Mouse (Mus musculus) CH12.LX (cell line): ENCODE data around the gene Tmbim4. TPM values are rescaled to one million over a fixed set of nuclear protein-coding genes. Genes with fewer than 3 reads are reported as not detected.

Experiments
- DNase-seq: peaks from one replicate; pipeline ENCODE4 v3.0.0-alpha.2; 2013; ENCODE audit errors: extremely low read depth
- H3K27ac ChIP-seq: 2 replicates; pipeline ENCODE4 v1.5.1; 2012; ENCODE audit warnings: low read depth, mild to moderate bottlenecking, control low read depth, moderate library complexity; ENCODE audit not compliant: insufficient read depth
- H3K27me3 ChIP-seq: replicated peaks from 2 replicates; pipeline ENCODE3; 2012; ENCODE audit warnings: inconsistent platforms
- H3K36me3 ChIP-seq, 2 experiments: replicated peaks in 1 of 2; 2 replicates each; pipeline versions ENCODE3 to v1.6.1; 2012; ENCODE audit warnings: inconsistent platforms in 1 of 2, low read length in 1 of 2, mild to moderate bottlenecking in 1 of 2, mixed read lengths in 1 of 2, moderate library complexity in 1 of 2; ENCODE audit not compliant: control insufficient read depth in 1 of 2, insufficient read depth in 1 of 2
- H3K4me1 ChIP-seq, 2 experiments: 2 replicates each; pipeline ENCODE4 v1.6.1; 2012; ENCODE audit warnings: inconsistent platforms in 1 of 2, moderate library complexity in 1 of 2; ENCODE audit not compliant: insufficient read depth in 2 of 2, control insufficient read depth in 1 of 2
- H3K4me2 ChIP-seq: 2 replicates; pipeline ENCODE4 v1.6.1; 2012; ENCODE audit warnings: low read depth, mild to moderate bottlenecking, control low read depth; ENCODE audit not compliant: poor library complexity, insufficient read depth, severe bottlenecking
- H3K4me3 ChIP-seq, 3 experiments: fragments of 150-350 bp in 1 of 3; sonication (generic) in 1 of 3; replicated peaks in 1 of 3; 2 replicates each; pipeline versions ENCODE3 to v1.5.1; 2011 to 2012; ENCODE audit warnings: low read depth in 2 of 3, low read length in 2 of 3, mild to moderate bottlenecking in 2 of 3, moderate library complexity in 2 of 3, control low read depth in 1 of 3, improper control_type of control experiment in 1 of 3, inconsistent platforms in 1 of 3, mixed read lengths in 1 of 3; ENCODE audit not compliant: poor library complexity in 1 of 3
- H3K79me2 ChIP-seq: replicated peaks from 2 replicates; pipeline ENCODE4 v1.6.1; 2012; ENCODE audit warnings: mild to moderate bottlenecking, moderate library complexity; ENCODE audit not compliant: control insufficient read depth, poor library complexity, insufficient read depth, severe bottlenecking; ENCODE audit errors: extremely low read depth
- H3K9ac ChIP-seq: 2 replicates; pipeline ENCODE4 v1.6.1; 2012; ENCODE audit warnings: low read depth, mild to moderate bottlenecking, control low read depth, moderate library complexity; ENCODE audit not compliant: insufficient read depth
- H3K9me3 ChIP-seq: replicated peaks from 2 replicates; pipeline ENCODE3; 2012; ENCODE audit warnings: low read length, inconsistent platforms, mixed read lengths
- CHD1 ChIP-seq: IDR thresholded peaks from 2 replicates; pipeline ENCODE4 v1.6.1; 2012; ENCODE audit warnings: low read depth, low read length, improper control_type of control experiment, inconsistent platforms
- CHD2 ChIP-seq: IDR thresholded peaks from 2 replicates; pipeline ENCODE4 v1.6.1; 2011; ENCODE audit warnings: low read length, improper control_type of control experiment
- ETS1 ChIP-seq: conservative IDR thresholded peaks from 2 replicates; pipeline ENCODE4 v1.6.1; 2012; ENCODE audit warnings: low read depth, mild to moderate bottlenecking, inconsistent platforms, low read length, improper control_type of control experiment, moderate library complexity
- GABPA ChIP-seq: IDR thresholded peaks from 2 replicates; pipeline ENCODE4 v1.6.1; 2012; ENCODE audit warnings: low read depth, low read length, improper control_type of control experiment, inconsistent platforms; ENCODE audit not compliant: insufficient replicate concordance
- HCFC1 ChIP-seq: IDR thresholded peaks from 2 replicates; pipeline ENCODE4 v1.6.1; 2012; ENCODE audit warnings: low read depth, mild to moderate bottlenecking, inconsistent platforms, low read length, improper control_type of control experiment
- JUND ChIP-seq: conservative IDR thresholded peaks from 2 replicates; pipeline ENCODE4 v1.6.1; 2011; ENCODE audit warnings: low read depth, low read length, improper control_type of control experiment
- KAT2A ChIP-seq: IDR thresholded peaks from 2 replicates; pipeline ENCODE4 v1.6.1; 2012; ENCODE audit warnings: low read length, improper control_type of control experiment, inconsistent platforms; ENCODE audit not compliant: insufficient replicate concordance
- MAX ChIP-seq: IDR thresholded peaks from 2 replicates; pipeline ENCODE4 v1.6.1; 2011; ENCODE audit warnings: low read length, improper control_type of control experiment
- MAZ ChIP-seq: IDR thresholded peaks from 2 replicates; pipeline ENCODE4 v1.6.1; 2012; ENCODE audit warnings: low read depth, mild to moderate bottlenecking, inconsistent platforms, low read length, improper control_type of control experiment, moderate library complexity
- MEF2A ChIP-seq: IDR thresholded peaks from 2 replicates; pipeline ENCODE4 v1.6.1; 2014; ENCODE audit warnings: low read depth, mild to moderate bottlenecking, inconsistent platforms, low read length, improper control_type of control experiment, borderline replicate concordance
- MYC ChIP-seq: IDR thresholded peaks from 2 replicates; pipeline ENCODE4 v1.6.1; 2011; ENCODE audit warnings: low read depth, mild to moderate bottlenecking, improper control_type of control experiment, low read length
- PAX5 ChIP-seq: IDR thresholded peaks from 2 replicates; pipeline ENCODE4 v1.6.1; 2012; ENCODE audit warnings: low read length, inconsistent platforms, mixed read lengths
- POLR2A ChIP-seq: IDR thresholded peaks from 2 replicates; pipeline ENCODE4 v1.6.1; 2011; ENCODE audit warnings: low read depth, mild to moderate bottlenecking, improper control_type of control experiment, low read length
- POLR2AphosphoS2 ChIP-seq: IDR thresholded peaks from 2 replicates; pipeline ENCODE4 v1.6.1; 2011; ENCODE audit warnings: low read depth, low read length, improper control_type of control experiment
- RAD21 ChIP-seq: IDR thresholded peaks from 2 replicates; pipeline ENCODE4 v1.6.1; 2011; ENCODE audit warnings: low read depth, mild to moderate bottlenecking, low read length, improper control_type of control experiment, moderate library complexity
- RCOR1 ChIP-seq: conservative IDR thresholded peaks from 2 replicates; pipeline ENCODE4 v1.6.1; 2012; ENCODE audit warnings: low read depth, mild to moderate bottlenecking, inconsistent platforms, low read length, improper control_type of control experiment
- SIN3A ChIP-seq: IDR thresholded peaks from 2 replicates; pipeline ENCODE4 v1.6.1; 2012; ENCODE audit warnings: low read length, improper control_type of control experiment, inconsistent platforms
- TCF12 ChIP-seq: IDR thresholded peaks from 2 replicates; pipeline ENCODE4 v1.6.1; 2014; ENCODE audit warnings: low read depth, mild to moderate bottlenecking, inconsistent platforms, low read length, improper control_type of control experiment
- UBTF ChIP-seq: IDR thresholded peaks from 2 replicates; pipeline ENCODE4 v1.6.1; 2012; ENCODE audit warnings: low read depth, mild to moderate bottlenecking, inconsistent platforms, low read length, improper control_type of control experiment, moderate library complexity
- ZC3H11A ChIP-seq: IDR thresholded peaks from 2 replicates; pipeline ENCODE4 v1.6.1; 2012; ENCODE audit warnings: low read depth, mild to moderate bottlenecking, inconsistent platforms, low read length, improper control_type of control experiment
- ZKSCAN1 ChIP-seq: IDR thresholded peaks from 2 replicates; pipeline ENCODE4 v1.6.1; 2012; ENCODE audit warnings: low read depth, inconsistent platforms, low read length, improper control_type of control experiment, borderline replicate concordance
- ZNF384 ChIP-seq: IDR thresholded peaks from 2 replicates; pipeline ENCODE4 v1.6.1; 2012; ENCODE audit warnings: low read depth, low read length, improper control_type of control experiment, inconsistent platforms
- dilution Hi-C: fragments of 300-500 bp; cut with MboI; formaldehyde crosslinking; loops from 2 replicates; pipeline ENCODE4 v1.14.3; 2020; ENCODE audit warnings: low sequenced_read_pairs; ENCODE audit not compliant: extremely low pct_unique_long_range_greater_than_20kb, extremely low pct_ligation_motif_present
- in situ Hi-C: fragments of 300-500 bp; cut with MboI; formaldehyde crosslinking; loops from 3 replicates; pipeline ENCODE4 v1.14.3; 2019; ENCODE audit warnings: low sequenced_read_pairs, low pct_ligation_motif_present, low pct_unique_long_range_greater_than_20kb, mixed read lengths
- polyA plus RNA-seq: library from polyadenylated mRNA; unstranded; fragments of >175 nt; gene quantifications from 2 replicates; pipeline ENCODE4 v1.2.1, GENCODE M21; 2012; ENCODE audit warnings: low read depth; ENCODE audit not compliant: insufficient read length
- total RNA-seq, 2 experiments: library from RNA; depleted of rRNA; stranded (reverse); fragments of 300-350 nt in 1 of 2; fragments of >200 nt in 1 of 2; gene quantifications; 2 replicates each; pipeline ENCODE4 v1.2.3; 2012 to 2014

Tmbim4 gene
- total and polyA plus RNA-seq, 3 experiments = 97.8 to 113 (median 112) TPM

- H3K4me2 ChIP-seq = no peak overlapping the region
- no peaks in the 10 kb centered on the region for H3K79me2 ChIP-seq
- H3K4me1 ChIP-seq = peaks cover 15 to 36% of the 10 kb centered on the region in 2 experiments
- H3K27me3 ChIP-seq = no peaks in the 10 kb centered on the region
- no peak overlapping the region for H3K9ac ChIP-seq
- no peak overlapping the region for H3K27ac ChIP-seq
- H3K4me3 ChIP-seq = no peak overlapping the region
- TF ChIP-seq UBTF (no peak), RCOR1 (no peak), ZC3H11A (no peak), JUND (no peak), HCFC1 (no peak), ZKSCAN1 (no peak), POLR2AphosphoS2 (no peak)
- in situ Hi-C loops = no loop called here
- dilution Hi-C loops = no loop called here
- no peaks in the 10 kb centered on the region for H3K36me3 ChIP-seq
- no peak for DNase-seq
- H3K9me3 ChIP-seq = peaks cover 9% of the 10 kb centered on the region
These were observed 9.1 kb upstream of the Tmbim4 start for GRCm38 (mm10) chr10:120192278-120192677.

DNA sequence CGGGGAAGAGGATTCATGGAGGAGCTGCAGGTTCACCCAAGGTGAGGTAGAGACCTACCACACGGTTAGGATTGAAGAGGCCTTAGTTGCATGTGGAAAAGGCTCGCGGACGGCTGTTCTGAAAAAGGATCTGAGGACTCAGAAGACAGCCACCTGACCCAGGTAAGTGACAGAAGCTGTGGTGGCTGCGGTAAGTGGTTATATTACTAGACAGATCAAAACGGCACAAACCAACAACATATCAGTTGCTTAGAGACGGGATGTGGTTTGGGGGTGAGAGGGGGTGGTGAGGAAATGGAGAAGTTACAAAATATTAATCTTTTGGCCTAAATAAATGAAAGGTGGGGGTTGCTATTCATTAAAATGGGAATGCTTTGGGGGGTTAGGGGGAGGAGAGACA lies 8.1 kb upstream of the Tmbim4 start:
- H3K4me1 ChIP-seq = peaks cover 19 to 40% of the 10 kb centered on the region in 2 experiments
- no peak overlapping the region for H3K4me3 ChIP-seq
- TF ChIP-seq KAT2A (no peak), CHD2 (no peak), MAZ (no peak), CHD1 (no peak), SIN3A (no peak), RAD21 (no peak), UBTF (no peak), MYC (no peak), GABPA (no peak), TCF12 (no peak), ZC3H11A (no peak), MAX (no peak), MEF2A (no peak), ZNF384 (no peak), PAX5 (no peak), ETS1 (no peak), POLR2A (no peak)
- no peak overlapping the region for H3K9ac ChIP-seq
- H3K4me2 ChIP-seq = no peak overlapping the region
- H3K27me3 ChIP-seq = no peaks in the 10 kb centered on the region
- peaks cover 9% of the 10 kb centered on the region for H3K9me3 ChIP-seq
- H3K27ac ChIP-seq = no peak overlapping the region
- DNase-seq = no peak
- H3K79me2 ChIP-seq = no peaks in the 10 kb centered on the region
- in situ Hi-C loops (no loop called here), dilution Hi-C loops (no loop called here)
- H3K36me3 ChIP-seq = no peaks in the 10 kb centered on the region
